Mouse (Mus musculus) heart, adult 2 months (tissue): Measurements from ENCODE around the gene Xrra1.

Experiments used
- EP300 ChIP-seq: fragments of 200-500 bp; IDR thresholded peaks from 2 replicates; pipeline ENCODE4 v1.6.1; 2011; ENCODE audit warnings: low read depth, low read length, control low read depth; ENCODE audit not compliant: insufficient read depth
- POLR2A ChIP-seq: fragments of 200-500 bp; IDR thresholded peaks from 2 replicates; pipeline ENCODE4 v1.6.1; 2011; ENCODE audit warnings: mild to moderate bottlenecking, low read depth, low read length, control low read depth; ENCODE audit not compliant: insufficient read depth

GRCm38 (mm10) chr7:99845533-99846236, 13.2 kb upstream of the Xrra1 start:
- TF ChIP-seq EP300 (no peak), POLR2A (no peak)
